Mouse (Mus musculus) CD8-positive naive resting alpha-beta T cell, adult 2 months (primary cell): ENCODE data around the gene Lrp10.

Experiments
- DNase-seq, 2 experiments: peaks; one replicate each; pipeline ENCODE4 v3.0.0; 2022; ENCODE audit warnings: low read depth in 2 of 2, low spot score in 2 of 2

Lrp10 gene

GRCm38 (mm10) chr14:54472671-54473070, 8.7 kb downstream of the Lrp10 start:
- DNase-seq: no peak

- DNase-seq: no peak
Observed at GRCm38 (mm10) chr14:54474744-54475143, 10.8 kb downstream of the Lrp10 start.

- DNase-seq: no peak
Observed at GRCm38 (mm10) chr14:54475941-54476844, 12.3 kb downstream of the Lrp10 start, which contains the start of gene Rem2. Rem2 (plus strand) TSS chr14:54476100.

- no peak for DNase-seq
Observed at GRCm38 (mm10) chr14:54477172-54477909, 13.4 kb downstream of the Lrp10 start.

- DNase-seq: peak; percentile 29 to 34
Observed at GRCm38 (mm10) chr14:54479451-54479920, 15.5 kb downstream of the Lrp10 start.

- no peak for DNase-seq
Observed at GRCm38 (mm10) chr14:54480673-54481072, 16.7 kb downstream of the Lrp10 start.

- no peak for DNase-seq
Observed at GRCm38 (mm10) chr14:54481402-54481801, 17.5 kb downstream of the Lrp10 start.

- DNase-seq: peak; percentile 59 to 70
Observed at GRCm38 (mm10) chr14:54482498-54482897, 18.6 kb downstream of the Lrp10 start.

- DNase-seq: no peak
Observed at GRCm38 (mm10) chr14:54485899-54486298, 22.0 kb downstream of the Lrp10 start.

GRCm38 (mm10) chr14:54487732-54488131, 23.8 kb downstream of the Lrp10 start:
- DNase-seq: no peak

- DNase-seq: no peak
Observed at GRCm38 (mm10) chr14:54488350-54488749, 24.4 kb downstream of the Lrp10 start.

GRCm38 (mm10) chr14:54492345-54493131, 28.6 kb downstream of the Lrp10 start:
- DNase-seq: peak in 1 of 2 experiments; percentile 27

GRCm38 (mm10) chr14:54493236-54493635, 29.3 kb downstream of the Lrp10 start:
- DNase-seq: no peak

- DNase-seq: peak; percentile 67 to 72
Observed at GRCm38 (mm10) chr14:54494234-54494633, 30.3 kb downstream of the Lrp10 start.

- no peak for DNase-seq
Observed at GRCm38 (mm10) chr14:54496706-54497105, 32.8 kb downstream of the Lrp10 start.

- DNase-seq: no peak
Observed at GRCm38 (mm10) chr14:54499330-54499729, 35.4 kb downstream of the Lrp10 start.

- no peak for DNase-seq
Observed at GRCm38 (mm10) chr14:54501365-54501764, 37.4 kb downstream of the Lrp10 start.

GRCm38 (mm10) chr14:54503092-54503491, 39.2 kb downstream of the Lrp10 start:
- DNase-seq: no peak

- no peak for DNase-seq
Observed at GRCm38 (mm10) chr14:54509774-54510173, 45.8 kb downstream of the Lrp10 start.

GRCm38 (mm10) chr14:54516710-54517310, 52.9 kb downstream of the Lrp10 start:
- DNase-seq: no peak
